Mouse (Mus musculus): ENCODE data around the gene Usp48. TPM values are rescaled to one million over a fixed set of nuclear protein-coding genes. Genes with fewer than 3 reads are reported as not detected.
A peak's percentile ranks its signal among the peaks of the same experiment; 100 is the strongest.

Gene Usp48
- polyA plus RNA-seq (2015; fragmentation: Nextera tagmentation; extraction: Ambion mirVana): 27.1 and 27.5 TPM in 2 replicates

- no peaks in the 10 kb centered on the region for H3K27me3 ChIP-seq
- peak within 1 kb of the TSS; percentile 84 for H3K9ac ChIP-seq
- H3K27ac ChIP-seq (replicated peaks): peak within 1 kb of the TSS; percentile 100
- H3K36me3 ChIP-seq (replicated peaks): 0 out of 2 replicates have a peak, but pooled peaks cover 8% of the 10 kb centered on the region
- no peaks in the 10 kb centered on the region for H3K9me3 ChIP-seq (replicated peaks)
- peak within 1 kb of the TSS; percentile 81 for H3K4me2 ChIP-seq
- H3K4me3 ChIP-seq (replicated peaks): peak within 1 kb of the TSS; percentile 90
- under 1% methylated on average over 91 of the region's 92 CpGs for WGBS (ENCODE audit: insufficient replicate concordance)
- H3K4me1 ChIP-seq (replicated peaks): peaks cover 43% of the 10 kb centered on the region
- ATAC-seq (ENCODE audit: insufficient read depth): peak; percentile 92
Measured at GRCm38 (mm10) chr4:137593601-137594495, at the start of gene Usp48. Gene Usp48, plus strand, starts transcription at chr4:137593755.

- WGBS (ENCODE audit: insufficient replicate concordance): 76% methylated on average over 9 of the region's 9 CpGs
- no peak overlapping the region for H3K27ac ChIP-seq (replicated peaks)
- H3K9me3 ChIP-seq (replicated peaks): no peaks in the 10 kb centered on the region
- no peaks in the 10 kb centered on the region for H3K27me3 ChIP-seq
- H3K4me1 ChIP-seq (replicated peaks): peaks cover 3% of the 10 kb centered on the region; the same call in 1 of the 2 replicates
- no peak for ATAC-seq (ENCODE audit: insufficient read depth)
- H3K4me3 ChIP-seq (replicated peaks): no peak overlapping the region
- no peak overlapping the region for H3K4me2 ChIP-seq
- H3K36me3 ChIP-seq (replicated peaks): peaks cover 14% of the 10 kb centered on the region; the same call in 1 of the 2 replicates
- no peak overlapping the region for H3K9ac ChIP-seq
Measured at GRCm38 (mm10) chr4:137545568-137545967, 48.0 kb upstream of the Usp48 start.

GRCm38 (mm10) chr4:137546003-137546525 lies 47.5 kb upstream of the Usp48 start:
- Histone ChIP-seq H3K27me3 (no peaks in the 10 kb centered on the region), H3K4me1 (replicated peaks) (no peaks in the 10 kb centered on the region; the same call in 1 of the 2 replicates), H3K4me3 (replicated peaks) (no peak overlapping the region), H3K4me2 (no peak overlapping the region), H3K36me3 (replicated peaks) (peaks cover 14% of the 10 kb centered on the region; the same call in 1 of the 2 replicates), H3K9me3 (replicated peaks) (no peaks in the 10 kb centered on the region), H3K27ac (replicated peaks) (no peak overlapping the region), H3K9ac (no peak overlapping the region)
- ATAC-seq (ENCODE audit: insufficient read depth): no peak
- WGBS (ENCODE audit: insufficient replicate concordance): 51% methylated on average over 5 of the region's 5 CpGs

DNA sequence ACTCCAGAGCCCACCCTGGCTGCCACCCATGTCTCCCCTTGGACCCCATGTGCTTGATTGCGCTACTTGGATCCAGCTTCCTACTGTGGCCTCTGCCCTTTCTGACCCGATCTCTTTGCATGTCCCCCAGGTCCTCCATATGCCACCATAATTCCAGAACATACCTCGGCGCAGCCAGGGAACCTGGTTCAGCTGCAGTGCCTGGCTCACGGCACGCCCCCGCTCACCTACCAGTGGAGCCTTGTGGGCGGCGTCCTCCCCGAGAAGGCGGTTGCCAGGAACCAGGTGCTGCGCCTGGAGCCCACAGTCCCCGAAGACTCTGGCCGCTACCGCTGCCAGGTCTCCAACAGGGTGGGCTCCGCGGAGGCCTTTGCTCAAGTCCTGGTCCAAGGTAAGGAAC lies 40.1 kb upstream of the Usp48 start:
- WGBS (ENCODE audit: insufficient replicate concordance): 84% methylated on average over 17 of the region's 17 CpGs
- H3K27me3 ChIP-seq: no peaks in the 10 kb centered on the region
- H3K4me3 ChIP-seq (replicated peaks): no peak overlapping the region
- H3K36me3 ChIP-seq (replicated peaks): peaks cover 14% of the 10 kb centered on the region; the same call in 1 of the 2 replicates
- no peak overlapping the region for H3K27ac ChIP-seq (replicated peaks)
- H3K4me1 ChIP-seq (replicated peaks): no peaks in the 10 kb centered on the region
- H3K9me3 ChIP-seq (replicated peaks): no peaks in the 10 kb centered on the region
- H3K4me2 ChIP-seq: no peak overlapping the region
- no peak overlapping the region for H3K9ac ChIP-seq
- no peak for ATAC-seq (ENCODE audit: insufficient read depth)

GRCm38 (mm10) chr4:137556673-137557210 lies 36.8 kb upstream of the Usp48 start:
- no peak overlapping the region for H3K27ac ChIP-seq (replicated peaks)
- no peaks in the 10 kb centered on the region for H3K4me1 ChIP-seq (replicated peaks)
- 0 out of 2 replicates have a peak, but pooled peaks cover 16% of the 10 kb centered on the region for H3K36me3 ChIP-seq (replicated peaks)
- H3K9me3 ChIP-seq (replicated peaks): no peaks in the 10 kb centered on the region
- H3K27me3 ChIP-seq: no peaks in the 10 kb centered on the region
- H3K9ac ChIP-seq: no peak overlapping the region
- no peak overlapping the region for H3K4me3 ChIP-seq (replicated peaks)
- 78% methylated on average over 16 of the region's 16 CpGs for WGBS (ENCODE audit: insufficient replicate concordance)
- no peak overlapping the region for H3K4me2 ChIP-seq
- no peak for ATAC-seq (ENCODE audit: insufficient read depth)

DNA sequence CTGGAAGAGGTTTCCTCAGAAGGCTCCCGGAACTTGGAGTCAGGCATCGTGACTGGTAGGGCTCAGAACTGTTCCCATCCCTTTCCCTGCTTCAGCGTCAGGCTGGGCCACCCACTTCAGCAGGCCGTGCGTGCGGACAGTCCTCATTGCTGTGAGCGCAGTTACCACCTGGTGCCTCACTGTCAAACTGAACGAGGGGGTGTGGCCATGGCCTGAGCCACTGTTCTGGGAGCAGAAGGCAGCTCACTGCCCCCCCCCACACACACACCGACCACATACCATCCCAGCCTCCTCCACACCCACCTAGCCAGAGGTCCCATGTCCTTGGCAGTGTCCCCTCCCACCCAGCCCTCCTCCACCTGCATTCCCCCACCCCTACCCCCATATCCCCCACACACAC lies 23.7 kb upstream of the Usp48 start:
- Histone ChIP-seq H3K4me1 (replicated peaks) (no peaks in the 10 kb centered on the region), H3K36me3 (replicated peaks) (peaks cover 6% of the 10 kb centered on the region; the same call in 1 of the 2 replicates), H3K27me3 (no peaks in the 10 kb centered on the region), H3K4me3 (replicated peaks) (no peak overlapping the region), H3K27ac (replicated peaks) (no peak overlapping the region), H3K9ac (no peak overlapping the region), H3K9me3 (replicated peaks) (no peaks in the 10 kb centered on the region), H3K4me2 (no peak overlapping the region)
- WGBS (ENCODE audit: insufficient replicate concordance): 78% methylated on average over 9 of the region's 9 CpGs
- no peak for ATAC-seq (ENCODE audit: insufficient read depth)

- Histone ChIP-seq H3K4me1 (replicated peaks) (0 out of 2 replicates have a peak, but pooled peaks cover 5% of the 10 kb centered on the region), H3K27me3 (peaks cover 23% of the 10 kb centered on the region), H3K9ac (no peak within 1 kb of the TSS), H3K27ac (replicated peaks) (no peak within 1 kb of the TSS), H3K36me3 (replicated peaks) (0 out of 2 replicates have a peak, but pooled peaks cover under 1% of the 10 kb centered on the region), H3K4me2 (no peak within 1 kb of the TSS), H3K9me3 (replicated peaks) (no peaks in the 10 kb centered on the region), H3K4me3 (replicated peaks) (no peak within 1 kb of the TSS)
- WGBS (ENCODE audit: insufficient replicate concordance): 74% methylated on average over 10 of the region's 10 CpGs
- ATAC-seq (ENCODE audit: insufficient read depth): no peak
Measured at GRCm38 (mm10) chr4:137574469-137574868, 19.1 kb upstream of the Usp48 start, which contains the start of gene Ldlrad2. Gene Ldlrad2, minus strand, starts transcription at chr4:137574569.

GRCm38 (mm10) chr4:137577486-137577885 lies 16.1 kb upstream of the Usp48 start:
- Histone ChIP-seq H3K27ac (replicated peaks) (no peak overlapping the region), H3K4me3 (replicated peaks) (no peak overlapping the region), H3K4me2 (no peak overlapping the region), H3K27me3 (peaks cover 32% of the 10 kb centered on the region), H3K9me3 (replicated peaks) (no peaks in the 10 kb centered on the region), H3K36me3 (replicated peaks) (no peaks in the 10 kb centered on the region), H3K4me1 (replicated peaks) (0 out of 2 replicates have a peak, but pooled peaks cover 5% of the 10 kb centered on the region), H3K9ac (no peak overlapping the region)
- 84% methylated on average over 12 of the region's 12 CpGs for WGBS (ENCODE audit: insufficient replicate concordance)
- no peak for ATAC-seq (ENCODE audit: insufficient read depth)

GRCm38 (mm10) chr4:137578181-137578845 lies 15.2 kb upstream of the Usp48 start:
- Histone ChIP-seq H3K9me3 (replicated peaks) (no peaks in the 10 kb centered on the region), H3K9ac (no peak overlapping the region), H3K4me1 (replicated peaks) (0 out of 2 replicates have a peak, but pooled peaks cover 5% of the 10 kb centered on the region), H3K4me2 (peak overlapping the region; percentile 47), H3K4me3 (replicated peaks) (peak overlapping the region; percentile 4; the same call in 1 of the 2 replicates), H3K36me3 (replicated peaks) (no peaks in the 10 kb centered on the region), H3K27ac (replicated peaks) (no peak overlapping the region), H3K27me3 (peaks cover 32% of the 10 kb centered on the region)
- WGBS (ENCODE audit: insufficient replicate concordance): 5% methylated on average over 39 of the region's 39 CpGs
- ATAC-seq (ENCODE audit: insufficient read depth): no peak

DNA sequence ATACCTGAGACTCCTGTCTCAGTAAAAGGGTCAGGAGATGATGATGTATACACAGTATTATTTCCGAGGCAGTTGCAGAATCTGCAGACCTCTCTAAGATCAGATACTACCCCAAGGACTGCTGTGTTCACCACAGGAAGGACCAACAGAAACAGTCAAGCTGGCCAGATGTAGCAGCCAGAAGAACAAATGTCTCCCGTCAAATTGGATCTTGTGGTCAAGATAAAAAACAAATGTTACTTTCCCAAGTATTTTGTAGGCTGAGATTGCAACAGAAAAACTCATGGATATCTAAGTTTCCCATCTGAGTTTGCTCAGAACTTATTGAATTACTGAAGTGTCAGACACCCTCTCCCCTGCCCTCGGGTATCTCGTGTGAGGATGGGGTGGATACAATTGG lies 13.8 kb upstream of the Usp48 start:
- H3K27ac ChIP-seq (replicated peaks): no peak overlapping the region
- WGBS (ENCODE audit: insufficient replicate concordance): 27% methylated on average over 4 of the region's 4 CpGs
- no peaks in the 10 kb centered on the region for H3K9me3 ChIP-seq (replicated peaks)
- H3K4me1 ChIP-seq (replicated peaks): 0 out of 2 replicates have a peak, but pooled peaks cover 5% of the 10 kb centered on the region
- H3K4me3 ChIP-seq (replicated peaks): no peak overlapping the region
- H3K27me3 ChIP-seq: peaks cover 32% of the 10 kb centered on the region
- no peak for ATAC-seq (ENCODE audit: insufficient read depth)
- H3K4me2 ChIP-seq: no peak overlapping the region
- H3K9ac ChIP-seq: no peak overlapping the region
- H3K36me3 ChIP-seq (replicated peaks): no peaks in the 10 kb centered on the region

Measured in liver, embryonic 15.5 days (tissue).